Mouse (Mus musculus): ENCODE data around the gene Rpl10l. TPM values are rescaled to one million over a fixed set of nuclear protein-coding genes. Genes with fewer than 3 reads are reported as not detected.

Rpl10l gene
- polyA plus RNA-seq (2012; ENCODE audit: insufficient read depth, low replicate concordance), result not detected in 2 replicates

- TF ChIP-seq FLI1 (IDR thresholded peaks at IDR 0.05; ENCODE audit: low read length), result no peak
- no peak for TF ChIP-seq GATA1 (IDR thresholded peaks at IDR 0.05; ENCODE audit: borderline replicate concordance, low read length)
- no peaks in the 10 kb centered on the region for H3K36me3 ChIP-seq (replicated peaks; ENCODE audit: low read length)
- peaks cover 9% of the 10 kb centered on the region for H3K9me3 ChIP-seq
- H3K27me3 ChIP-seq (replicated peaks), result no peaks in the 10 kb centered on the region
- H3K4me3 ChIP-seq (replicated peaks), result no peak within 1 kb of the TSS
- no peaks in the 10 kb centered on the region for H3K4me1 ChIP-seq
Observed at GRCm38 (mm10) chr12:66283991-66284622, at the start of gene Rpl10l. Gene Rpl10l, minus strand, starts transcription at chr12:66284401.

GRCm38 (mm10) chr12:66275890-66276289 lies 8.3 kb downstream of the Rpl10l start:
- no peak for TF ChIP-seq FLI1 (IDR thresholded peaks at IDR 0.05; ENCODE audit: low read length)
- TF ChIP-seq GATA1 (IDR thresholded peaks at IDR 0.05; ENCODE audit: borderline replicate concordance, low read length), result no peak
- no peaks in the 10 kb centered on the region for H3K36me3 ChIP-seq (replicated peaks; ENCODE audit: low read length)
- H3K4me3 ChIP-seq (replicated peaks), result no peak overlapping the region
- H3K4me1 ChIP-seq, result no peaks in the 10 kb centered on the region
- no peaks in the 10 kb centered on the region; the same call in 1 of the 2 replicates for H3K9me3 ChIP-seq
- H3K27me3 ChIP-seq (replicated peaks), result no peaks in the 10 kb centered on the region

DNA sequence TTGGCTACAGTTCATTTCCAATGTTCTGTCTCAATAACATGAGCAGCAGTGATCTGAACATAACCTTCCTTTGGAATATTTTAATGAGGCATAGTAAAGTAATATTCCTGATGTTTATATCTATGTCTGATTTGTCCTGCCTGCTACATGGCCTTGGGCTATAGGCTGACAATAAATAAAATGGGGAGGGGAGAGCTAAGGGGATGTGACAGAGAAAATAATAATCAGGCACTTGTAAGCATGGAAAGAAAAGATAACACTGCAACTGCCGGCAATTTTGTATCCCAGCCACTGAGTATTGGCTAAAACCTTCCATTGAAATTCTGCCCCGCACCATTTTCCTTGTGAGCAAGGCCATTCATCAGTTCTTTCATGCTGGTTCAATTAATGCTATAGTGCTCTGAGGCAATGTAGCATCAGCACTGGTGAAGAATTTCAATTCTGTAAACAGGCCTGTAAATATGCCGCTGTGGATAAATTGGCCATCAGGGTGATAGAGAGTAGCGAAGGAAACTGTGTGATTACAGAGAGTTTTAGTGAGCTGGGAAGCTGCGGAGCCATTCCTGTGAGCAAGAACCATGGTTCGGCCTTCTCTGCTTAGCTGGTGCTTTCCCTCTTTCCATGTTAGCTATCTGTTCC lies 38.6 kb downstream of the Rpl10l start:
- H3K4me1 ChIP-seq, result no peaks in the 10 kb centered on the region
- TF ChIP-seq FLI1 (IDR thresholded peaks at IDR 0.05; ENCODE audit: low read length) (no peak), GATA1 (IDR thresholded peaks at IDR 0.05; ENCODE audit: borderline replicate concordance, low read length) (no peak)
- H3K36me3 ChIP-seq (replicated peaks; ENCODE audit: low read length), result no peaks in the 10 kb centered on the region
- no peaks in the 10 kb centered on the region for H3K27me3 ChIP-seq (replicated peaks)
- H3K9me3 ChIP-seq, result no peaks in the 10 kb centered on the region; the same call in 1 of the 2 replicates
- H3K4me3 ChIP-seq (replicated peaks), result no peak overlapping the region

- no peaks in the 10 kb centered on the region for H3K27me3 ChIP-seq (replicated peaks)
- H3K9me3 ChIP-seq, result no peaks in the 10 kb centered on the region
- no peak for TF ChIP-seq GATA1 (IDR thresholded peaks at IDR 0.05; ENCODE audit: borderline replicate concordance, low read length)
- H3K4me3 ChIP-seq (replicated peaks), result no peak overlapping the region
- no peaks in the 10 kb centered on the region for H3K36me3 ChIP-seq (replicated peaks; ENCODE audit: low read length)
- H3K4me1 ChIP-seq, result no peaks in the 10 kb centered on the region
Observed at GRCm38 (mm10) chr12:66234158-66234557, 50.0 kb downstream of the Rpl10l start.
